In the genomic region with DNA sequence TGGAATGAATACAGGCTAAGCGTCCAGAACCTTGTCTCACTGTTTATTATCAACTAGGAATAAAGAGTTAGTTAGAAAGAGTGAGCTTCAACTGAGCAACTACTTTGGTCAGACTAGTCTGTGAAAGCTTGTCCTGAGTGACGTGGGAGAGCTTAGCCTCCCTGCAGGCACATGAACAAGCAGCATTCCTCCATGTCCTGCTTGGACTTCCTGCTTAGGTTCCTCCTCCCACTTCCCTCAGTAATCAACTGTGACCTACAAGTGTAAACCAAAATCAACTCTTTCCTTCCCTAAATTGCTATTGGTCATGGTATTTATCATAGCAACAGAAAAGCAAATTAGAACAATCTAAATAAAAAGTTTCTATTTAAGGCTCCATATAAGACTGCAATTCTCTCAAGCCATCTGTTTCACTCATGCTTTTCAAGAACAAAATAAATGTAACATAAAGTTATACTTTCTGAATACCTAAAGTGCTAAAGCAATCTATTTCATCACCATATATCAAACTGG, we compare ENCODE assay signal across 23 mouse cellular contexts. TPM values are rescaled to one million over a fixed set of nuclear protein-coding genes. Genes with fewer than 3 reads are reported as not detected.
DNase-seq lines count a peak whose midpoint lies in the region; ATAC-seq and TF ChIP-seq lines count a peak whose summit lies in the region.
"Had no signal": no experiment of that assay in that cellular context is flagged by ENCODE, and none has a peak within 500 bp of the region (broad histone marks: within the 10 kb centered on the region; RNA-seq: fewer than 3 reads in every experiment).

No protein-coding gene starts in this region.

- no peaks in the 10 kb centered on the region for H3K79me2 ChIP-seq in liver, adult 2 months (ENCODE audit: control insufficient read depth, insufficient read depth, low read length)

- WGBS in forebrain, postnatal 0 days, result 37% methylated on average over 2 of the region's 2 CpGs
- WGBS in forebrain, embryonic 16.5 days, result 39% methylated on average over 2 of the region's 2 CpGs
- WGBS in liver, adult 2 months, result 74% methylated on average over 2 of the region's 2 CpGs

- no peak for TF ChIP-seq POLR2A in liver, adult 2 months (IDR thresholded peaks at IDR 0.05; ENCODE audit: extremely low read depth, insufficient read depth, low read length)

- peak; percentile 23; the same call in 1 of the 2 replicates for ATAC-seq in forebrain, postnatal 0 days
- no peak for ATAC-seq in forebrain, embryonic 16.5 days
- ATAC-seq in common myeloid progenitor, adult 5-6 weeks (replicated peaks; ENCODE audit: low read depth, poor library complexity, severe bottlenecking), result peak; percentile 58; the same call in 1 of the 2 replicates
- ATAC-seq: CD4-positive, CD25-positive, alpha-beta regulatory T cell, adult 4 months; forebrain, embryonic 15.5 days; intestine, postnatal 0 days; Patski had no signal

- no peak overlapping the region for H3K27ac ChIP-seq in forebrain, postnatal 0 days (ENCODE audit: low read depth, low read length)
- H3K27ac ChIP-seq in forebrain, embryonic 16.5 days (ENCODE audit: low read length), result no peak overlapping the region
- no peak overlapping the region for H3K27ac ChIP-seq in liver, adult 2 months (replicated peaks; ENCODE audit: insufficient read depth, low read depth, low read length)
- H3K27ac ChIP-seq: embryonic facial prominence, embryonic 15.5 days; forebrain, embryonic 15.5 days; heart, embryonic 10.5 days; limb, embryonic 15.5 days; macrophage; neural tube, embryonic 15.5 days had no signal

- DNase-seq in forebrain, postnatal 0 days, result no peak
- peak; percentile 13 for DNase-seq in liver, adult 2 months (ENCODE audit: extremely low read depth, low read depth, low spot score)
- DNase-seq in liver, result no peak
- DNase-seq in telencephalon, adult 2 months (ENCODE audit: low read depth, low spot score), result peak; percentile 56
- DNase-seq in spleen, postnatal 4 days (ENCODE audit: low spot score in 2 of 2), result no peak
- DNase-seq in layer of hippocampus, postnatal 10 days (ENCODE audit: low spot score in 2 of 2), result no peak
- DNase-seq: adrenal gland, adult 8-10 months; cerebellum, adult 8-10 months; gastrocnemius, postnatal 36 days; kidney, postnatal 4 days; right cerebral cortex, adult 18-20 months had no signal

- no peak overlapping the region for H3K4me2 ChIP-seq in forebrain, postnatal 0 days (ENCODE audit: low read depth)
- no peak overlapping the region for H3K4me2 ChIP-seq in forebrain, embryonic 16.5 days (ENCODE audit: low read length)
- H3K4me2 ChIP-seq: embryonic facial prominence, embryonic 15.5 days; forebrain, embryonic 15.5 days; limb, embryonic 15.5 days; midbrain, embryonic 11.5 days; neural tube, embryonic 15.5 days had no signal

- peaks cover 6% of the 10 kb centered on the region; the same call in 1 of the 2 replicates for H3K36me3 ChIP-seq in forebrain, postnatal 0 days (ENCODE audit: insufficient read depth)
- H3K36me3 ChIP-seq in forebrain, embryonic 16.5 days (ENCODE audit: control insufficient read depth, insufficient read depth), result no peaks in the 10 kb centered on the region
- H3K36me3 ChIP-seq in liver, adult 2 months (ENCODE audit: control insufficient read depth, insufficient read depth, low read length), result peaks cover 16% of the 10 kb centered on the region

- no peak overlapping the region for H3K9ac ChIP-seq in forebrain, postnatal 0 days
- no peak overlapping the region for H3K9ac ChIP-seq in forebrain, embryonic 16.5 days (replicated peaks; ENCODE audit: low read depth, low read length)
- no peak overlapping the region for H3K9ac ChIP-seq in liver, adult 2 months (ENCODE audit: low read depth, low read length)
- H3K9ac ChIP-seq: embryonic facial prominence, embryonic 15.5 days; forebrain, embryonic 15.5 days; limb, embryonic 15.5 days; neural tube, embryonic 15.5 days had no signal

- H3K4me1 ChIP-seq in forebrain, postnatal 0 days (ENCODE audit: insufficient read depth), result no peaks in the 10 kb centered on the region
- H3K4me1 ChIP-seq in forebrain, embryonic 16.5 days (replicated peaks; ENCODE audit: control insufficient read depth, insufficient read depth, low read length), result no peaks in the 10 kb centered on the region
- no peaks in the 10 kb centered on the region for H3K4me1 ChIP-seq in liver, adult 2 months (ENCODE audit: control insufficient read depth, insufficient read depth, low read length)
- H3K4me1 ChIP-seq: embryonic facial prominence, embryonic 15.5 days; forebrain, embryonic 15.5 days; heart, embryonic 10.5 days; limb, embryonic 15.5 days; neural tube, embryonic 15.5 days had no signal

- no peak for TF ChIP-seq CTCF in forebrain, postnatal 0 days (IDR thresholded peaks at IDR 0.05; ENCODE audit: low read depth)
- no peak for TF ChIP-seq CTCF in liver, adult 2 months (IDR thresholded peaks at IDR 0.05; ENCODE audit: low read depth, low read length)

- no peaks in the 10 kb centered on the region for H3K27me3 ChIP-seq in forebrain, postnatal 0 days (ENCODE audit: insufficient read depth, low read length)
- no peaks in the 10 kb centered on the region for H3K27me3 ChIP-seq in forebrain, embryonic 16.5 days (replicated peaks; ENCODE audit: control insufficient read depth, insufficient read depth, low read length)
- no peaks in the 10 kb centered on the region for H3K27me3 ChIP-seq in liver, adult 2 months (ENCODE audit: control insufficient read depth, insufficient read depth, low read length)
- H3K27me3 ChIP-seq: embryonic facial prominence, embryonic 15.5 days; forebrain, embryonic 15.5 days; limb, embryonic 15.5 days; neural tube, embryonic 15.5 days; Patski had no signal

- H3K4me3 ChIP-seq in forebrain, postnatal 0 days (ENCODE audit: low read depth, low read length), result no peak overlapping the region
- no peak overlapping the region for H3K4me3 ChIP-seq in forebrain, embryonic 16.5 days (replicated peaks; ENCODE audit: low read length)
- no peak overlapping the region for H3K4me3 ChIP-seq in liver, adult 2 months (ENCODE audit: insufficient read depth, low read depth, low read length)
- H3K4me3 ChIP-seq: embryonic facial prominence, embryonic 15.5 days; forebrain, embryonic 15.5 days; heart, embryonic 10.5 days; limb, embryonic 15.5 days; neural tube, embryonic 15.5 days had no signal

- no peaks in the 10 kb centered on the region for H3K9me3 ChIP-seq in forebrain, postnatal 0 days (ENCODE audit: low read length)
- H3K9me3 ChIP-seq in forebrain, embryonic 16.5 days (ENCODE audit: control insufficient read depth, low read length), result no peaks in the 10 kb centered on the region
- H3K9me3 ChIP-seq: embryonic facial prominence, embryonic 15.5 days; forebrain, embryonic 15.5 days; heart, embryonic 10.5 days; limb, embryonic 15.5 days; neural tube, embryonic 15.5 days had no signal

RNA-seq across cellular contexts. Expression of a gene that starts 54.7 kb away (rescaled TPM):
- total RNA-seq in forebrain, postnatal 0 days (2014; rRNA removed), result 74.5 and 80.5 TPM in 2 replicates
- 131 and 152 TPM in 2 replicates for polyA plus RNA-seq in forebrain, postnatal 0 days (2015; fragmentation: Nextera tagmentation; extraction: Ambion mirVana)
- polyA plus RNA-seq in forebrain, embryonic 16.5 days (2015; fragmentation: Nextera tagmentation; extraction: Ambion mirVana), result 85.7 and 86.3 TPM in 2 replicates
- total RNA-seq in liver, adult 2 months (2014; rRNA removed), result 11.2 and 18.4 TPM in 2 replicates
- 14.4 and 19.1 TPM in 2 replicates for polyA plus RNA-seq in liver, adult 2 months (2012; rRNA removed)
- total RNA-seq in common myeloid progenitor, adult 5-6 weeks (2017), result 35.0 and 49.6 TPM in 2 replicates
- 100 to 1,000 TPM; 192 to 197 TPM for total RNA-seq in layer of hippocampus, postnatal 10 days (2021)

Comparison
In these comparisons a context has a peak if more than half of its experiments do, and no peak if none do; other contexts are left out.
1. DNase-seq: peak in liver, adult 2 months (single experiment) and telencephalon, adult 2 months (single experiment); none in forebrain, postnatal 0 days (single experiment), liver (single experiment), spleen, postnatal 4 days (0 of 2) and layer of hippocampus, postnatal 10 days (0 of 2).